Mouse (Mus musculus) right cerebral cortex, adult 18-20 months (tissue): ENCODE data around the gene Tmem33.

Experiments
- DNase-seq: peaks from one replicate; pipeline ENCODE4 v3.0.0; 2022; ENCODE audit warnings: mixed read lengths

Gene Tmem33

DNA sequence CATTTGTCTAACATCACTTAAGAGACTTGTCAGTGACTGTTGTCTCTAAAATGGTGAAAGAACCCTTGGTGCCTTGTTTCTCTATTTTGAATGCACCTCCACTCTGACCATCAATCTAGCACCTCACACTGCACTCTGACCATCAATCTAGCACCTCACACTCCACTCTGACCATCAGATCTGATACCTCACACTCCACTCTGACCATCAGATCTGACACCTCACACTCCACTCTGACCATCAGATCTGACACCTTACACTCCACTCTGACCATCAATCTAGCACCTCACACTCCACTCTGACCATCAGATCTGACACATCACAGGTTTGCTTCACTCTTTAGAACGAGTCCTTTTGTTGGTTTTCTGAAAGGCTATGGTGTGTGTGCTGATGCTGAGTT lies 63.7 kb downstream of the Tmem33 start:
- DNase-seq = no peak

DNA sequence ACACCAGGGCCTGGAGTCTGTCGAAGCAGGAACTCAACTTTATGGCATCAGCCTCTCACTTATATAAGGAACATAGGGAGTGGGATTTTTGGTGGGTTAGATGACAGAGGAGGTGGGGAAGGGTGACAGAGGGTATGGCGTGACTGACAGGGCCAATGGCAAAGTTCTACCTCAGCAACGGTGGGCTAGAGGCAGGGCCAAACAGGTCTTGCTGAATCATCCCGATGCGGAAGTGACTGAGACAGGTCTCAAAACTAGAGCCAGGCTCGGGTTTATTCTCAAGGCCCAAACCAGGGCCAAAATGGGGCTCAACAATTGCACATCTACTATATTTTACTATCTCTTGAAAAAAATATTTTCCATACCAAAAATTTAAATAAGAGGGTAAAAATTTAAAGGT lies 80.4 kb downstream of the Tmem33 start:
- no peak for DNase-seq
